Mouse (Mus musculus) ovary, postnatal 10 days (tissue): ENCODE data around the gene Trpv4.
A peak's percentile ranks its signal among the peaks of the same experiment; 100 is the strongest.

Experiments
- DNase-seq: peaks from one replicate; pipeline ENCODE4 v3.0.0; 2022; ENCODE audit warnings: low spot score

The Trpv4 gene

DNA sequence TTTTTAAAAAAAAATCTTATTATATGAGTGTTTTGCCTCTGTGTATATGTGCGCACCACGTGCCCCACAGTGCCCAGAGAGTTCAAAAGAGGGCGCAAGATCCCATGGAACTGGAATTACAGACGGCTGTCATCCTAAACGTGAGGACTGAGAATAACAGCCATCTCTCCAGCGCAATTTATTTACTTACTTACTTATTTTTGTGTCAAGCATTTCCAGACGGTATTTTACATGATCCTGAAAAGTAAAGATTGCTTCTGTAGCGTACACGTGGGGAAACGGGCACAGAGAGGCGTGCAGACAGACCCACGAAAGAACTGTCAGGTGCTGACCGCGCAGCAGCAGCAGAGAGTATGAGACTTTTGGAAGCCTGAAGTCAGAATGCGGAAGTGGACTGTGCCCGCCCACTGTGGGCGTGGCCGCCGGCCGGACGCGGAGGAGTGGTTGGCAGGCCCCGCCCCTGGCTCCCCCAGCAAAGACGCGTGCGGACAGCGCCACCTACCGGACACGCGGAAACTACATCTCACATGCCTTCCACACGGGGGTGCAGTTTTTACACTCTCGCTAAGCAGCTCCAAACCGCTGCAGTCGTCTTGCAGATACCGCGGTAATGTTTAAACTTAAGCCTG, 9.1 kb upstream of the Trpv4 start:
- DNase-seq: peak; percentile 100

DNA sequence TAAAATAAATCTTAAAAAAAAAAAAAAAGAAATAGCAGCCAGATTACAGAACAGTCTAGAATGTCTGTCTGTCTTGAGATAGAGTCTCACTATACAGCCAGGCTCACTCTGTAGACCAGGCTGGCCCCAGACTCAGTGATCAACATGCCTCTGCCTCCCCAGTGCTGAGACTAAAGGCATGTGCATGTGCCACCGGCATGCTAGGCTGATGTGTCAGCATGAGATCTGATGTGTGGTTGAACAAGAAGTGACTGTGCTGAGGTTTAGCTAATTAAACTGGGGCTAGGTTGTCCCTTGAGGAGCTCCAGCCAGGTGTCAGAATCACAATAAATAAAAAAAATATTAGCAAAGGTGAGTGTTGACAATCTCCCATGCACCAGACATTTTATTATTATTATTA, 8.4 kb upstream of the Trpv4 start:
- no peak for DNase-seq

GRCm38 (mm10) chr5:114664750-114665149, 6.5 kb upstream of the Trpv4 start:
- DNase-seq: no peak

GRCm38 (mm10) chr5:114664139-114664538, 5.9 kb upstream of the Trpv4 start:
- DNase-seq: no peak

GRCm38 (mm10) chr5:114661029-114661428, 2.8 kb upstream of the Trpv4 start:
- DNase-seq: no peak

DNA sequence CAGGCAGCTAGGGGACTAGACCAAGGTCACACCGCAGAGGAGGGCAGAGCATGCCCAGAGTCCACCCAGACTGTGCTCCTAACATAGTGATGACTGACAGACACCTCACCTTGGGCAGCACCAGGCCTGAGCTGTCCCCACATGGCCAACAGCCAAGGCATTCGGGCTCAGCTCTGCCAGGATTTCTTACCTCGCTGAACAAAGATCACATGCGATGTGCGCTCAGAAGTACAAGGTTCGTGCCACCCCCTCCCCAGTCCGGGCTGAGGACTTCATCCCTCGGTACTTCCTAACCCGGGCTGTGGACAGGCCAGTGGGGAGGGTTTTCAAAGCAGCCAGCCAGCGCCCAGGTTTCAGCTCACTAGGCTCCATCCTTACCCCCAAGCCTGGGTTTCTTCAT, 795 bp downstream of the Trpv4 start:
- no peak for DNase-seq

- DNase-seq: no peak
These were observed 1.9 kb downstream of the Trpv4 start for GRCm38 (mm10) chr5:114656305-114656704.

GRCm38 (mm10) chr5:114655721-114656120, 2.5 kb downstream of the Trpv4 start:
- DNase-seq: no peak

DNA sequence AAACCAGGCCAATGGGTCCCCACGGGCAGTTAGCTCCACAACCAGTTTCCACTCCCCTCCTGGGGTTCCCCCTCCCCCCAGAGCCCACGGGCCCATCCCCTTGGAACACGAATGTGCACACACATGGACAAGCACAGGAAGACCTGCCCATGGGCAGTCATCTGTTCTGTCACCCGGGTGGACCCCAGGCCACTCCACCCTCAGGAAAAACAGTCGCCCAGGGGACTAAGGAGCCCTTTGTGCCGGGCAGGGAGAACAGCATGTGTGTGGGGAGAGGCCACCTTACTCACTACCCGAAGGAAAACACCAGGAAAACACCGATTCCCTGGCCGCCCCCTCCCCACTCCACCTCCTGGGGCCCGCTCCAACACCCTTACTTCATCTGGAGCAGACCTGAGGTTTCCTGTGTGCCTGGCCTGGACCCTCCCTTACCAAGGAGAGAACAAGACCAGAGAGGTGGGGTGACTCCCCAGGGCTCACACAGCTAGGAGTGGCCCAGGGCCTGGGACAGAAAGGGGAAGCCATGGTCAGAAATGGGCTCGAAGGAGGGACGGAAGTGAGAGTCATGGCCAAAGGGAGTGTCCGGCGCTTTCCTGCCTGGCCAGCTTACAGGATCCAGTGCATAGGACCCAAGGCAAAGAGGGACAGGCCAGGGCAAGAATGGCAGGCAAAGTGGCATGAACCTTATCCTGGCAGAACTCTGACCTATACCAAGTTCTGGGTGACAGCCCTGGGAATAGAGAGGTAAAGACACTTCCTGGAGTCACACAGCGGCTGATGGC, 4.4 kb downstream of the Trpv4 start:
- DNase-seq: no peak

- no peak for DNase-seq
These were observed 6.8 kb downstream of the Trpv4 start for GRCm38 (mm10) chr5:114651449-114651848.

- no peak for DNase-seq
These were observed 7.2 kb downstream of the Trpv4 start for GRCm38 (mm10) chr5:114651002-114651401.

DNA sequence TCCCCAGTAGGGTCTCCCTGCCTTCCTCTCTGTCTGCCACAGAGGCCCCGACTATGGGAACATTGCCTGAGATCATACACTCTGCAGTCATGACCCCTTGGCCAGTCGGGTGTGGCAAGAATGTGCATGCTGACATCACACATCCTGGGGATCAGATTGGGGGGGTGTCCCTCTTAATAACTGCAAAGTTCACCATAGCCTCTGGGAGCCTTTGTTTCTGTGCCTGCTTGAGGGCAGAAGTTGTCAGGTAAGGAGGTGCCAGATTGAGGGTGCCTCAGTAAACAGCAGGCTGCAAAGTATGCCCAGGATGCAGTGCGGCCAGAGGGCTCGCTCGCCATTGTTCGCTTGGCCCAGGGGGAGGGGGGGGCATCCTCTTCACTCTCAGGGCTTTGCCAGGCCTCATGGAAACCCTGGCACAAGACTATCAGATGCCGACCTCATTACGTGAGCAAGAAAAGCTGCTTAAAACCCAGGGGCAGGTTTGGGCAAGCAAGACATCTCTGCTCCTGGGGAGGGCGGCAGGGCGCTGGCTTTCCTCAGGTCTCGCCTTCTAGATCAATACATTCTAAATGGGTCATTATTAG, 9.4 kb downstream of the Trpv4 start:
- no peak for DNase-seq

GRCm38 (mm10) chr5:114647211-114647974, 10.8 kb downstream of the Trpv4 start:
- DNase-seq: no peak

DNA sequence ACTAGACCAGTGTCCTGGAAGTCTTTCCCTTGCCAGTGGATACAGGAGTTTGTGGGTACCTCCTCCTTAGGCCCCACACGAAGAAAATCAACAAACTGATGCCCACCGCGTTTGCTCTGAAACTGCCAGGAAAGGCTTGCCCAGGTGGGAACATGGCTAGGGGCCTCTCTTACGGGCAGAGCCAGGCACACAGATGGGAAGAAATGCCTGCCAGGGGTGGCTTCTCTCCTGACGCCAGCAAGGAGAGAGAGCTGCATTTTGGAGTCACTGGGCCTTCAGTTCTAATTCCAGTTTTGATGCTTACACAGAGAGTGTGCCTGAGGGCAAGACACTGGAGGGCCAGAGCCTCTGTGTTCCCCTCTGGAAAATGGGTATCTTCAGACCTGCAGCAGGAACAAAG, 12.3 kb downstream of the Trpv4 start:
- no peak for DNase-seq

DNA sequence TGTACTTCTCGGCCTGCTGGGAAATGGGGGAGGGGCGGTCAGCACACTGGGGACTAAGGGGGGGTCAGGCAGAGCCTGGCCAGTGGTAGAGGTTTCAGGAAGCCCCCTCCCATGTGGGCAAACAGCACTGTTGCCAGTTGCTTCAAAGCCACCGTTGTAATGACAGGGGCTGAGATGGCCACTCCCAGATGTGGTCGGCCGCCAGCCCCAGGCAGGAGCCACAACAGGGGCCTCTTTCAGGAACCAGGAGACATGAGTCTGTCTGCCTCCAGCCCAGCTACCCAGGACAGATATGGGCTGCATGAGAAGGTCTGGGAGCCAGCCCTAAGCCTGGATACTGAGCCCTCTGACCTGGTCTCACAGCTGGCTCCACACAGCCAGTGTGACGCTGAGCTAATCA, 13.3 kb downstream of the Trpv4 start:
- DNase-seq: no peak

DNA sequence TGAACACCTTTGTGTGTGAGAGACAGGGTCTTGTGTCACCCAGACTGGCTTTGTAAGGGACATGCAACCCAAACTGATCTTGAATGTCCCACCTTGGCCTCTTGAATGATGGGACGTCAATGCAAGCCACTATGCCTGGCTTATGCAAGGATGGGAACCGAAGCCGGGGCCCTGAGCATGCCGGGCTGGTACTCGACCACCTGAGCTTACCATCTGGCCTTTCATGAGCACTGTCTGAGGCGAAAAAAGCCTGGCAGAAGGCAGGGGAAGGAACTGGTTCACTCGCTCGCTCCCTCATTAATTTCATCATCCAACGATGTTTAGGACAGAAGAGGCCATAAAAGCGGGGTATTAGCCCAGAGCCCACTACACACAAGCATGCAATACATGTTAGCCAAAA, 17.4 kb downstream of the Trpv4 start:
- DNase-seq: no peak

GRCm38 (mm10) chr5:114639645-114639957, 18.6 kb downstream of the Trpv4 start:
- DNase-seq: no peak

- DNase-seq: peak; percentile 89
These were observed 19.2 kb downstream of the Trpv4 start for GRCm38 (mm10) chr5:114638769-114639644.

DNA sequence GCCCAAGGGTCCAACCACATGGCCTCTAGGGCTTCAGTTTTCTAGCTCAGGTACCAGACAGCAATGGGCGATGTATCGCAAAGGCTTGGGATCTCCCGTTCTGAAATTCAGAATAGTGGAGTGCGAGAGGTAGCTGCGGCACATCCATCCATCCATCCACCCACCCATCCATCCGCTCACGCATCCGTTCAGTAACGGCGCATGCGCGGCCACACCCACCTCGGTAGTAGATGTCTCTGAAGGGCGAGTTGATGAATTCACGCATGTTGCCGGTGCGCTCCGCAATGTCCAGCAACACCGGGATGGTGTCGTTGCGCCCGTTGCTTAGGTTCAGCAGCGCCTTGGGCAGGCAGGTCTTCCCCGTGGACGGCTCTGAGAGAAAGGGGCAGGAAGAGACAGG, 22.1 kb downstream of the Trpv4 start:
- DNase-seq: no peak

DNA sequence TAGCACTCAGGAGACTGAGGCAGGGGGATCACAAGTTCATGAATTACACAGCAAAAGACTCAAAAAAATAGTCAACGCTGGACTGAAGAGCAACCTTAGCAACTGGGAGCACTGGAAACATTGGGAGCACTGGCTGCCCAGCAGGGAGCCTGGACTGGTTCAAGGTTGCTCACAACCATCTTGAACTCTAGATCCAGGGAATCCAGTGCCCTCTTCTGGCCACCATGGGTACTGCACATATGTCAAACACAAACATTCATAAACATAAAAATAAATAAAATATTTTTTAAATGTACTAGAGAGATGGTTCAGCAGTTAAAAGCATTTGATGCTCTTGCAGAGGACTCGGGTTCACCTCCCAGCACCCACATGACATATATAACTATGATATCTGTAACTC, 26.9 kb downstream of the Trpv4 start:
- no peak for DNase-seq

DNA sequence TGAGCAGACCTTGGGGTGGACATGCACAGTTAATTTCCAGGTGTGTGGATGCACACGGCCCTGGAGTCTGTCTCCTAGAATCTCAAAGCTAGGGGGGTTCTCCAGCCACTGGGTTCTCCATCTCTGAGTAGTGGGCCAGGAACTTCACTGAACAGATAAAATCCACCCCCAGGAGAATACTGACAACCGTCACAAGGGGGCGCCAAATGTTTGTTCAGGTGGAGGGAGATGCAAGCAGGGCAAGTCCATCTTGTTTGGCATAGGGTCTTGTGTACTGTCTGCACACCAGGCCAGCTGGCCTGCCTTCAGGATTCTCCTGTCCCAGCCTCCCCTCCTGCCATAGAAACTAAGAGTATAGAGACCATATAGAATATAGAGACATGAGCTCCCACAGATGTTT, 32.6 kb downstream of the Trpv4 start:
- peak; percentile 25 for DNase-seq

DNA sequence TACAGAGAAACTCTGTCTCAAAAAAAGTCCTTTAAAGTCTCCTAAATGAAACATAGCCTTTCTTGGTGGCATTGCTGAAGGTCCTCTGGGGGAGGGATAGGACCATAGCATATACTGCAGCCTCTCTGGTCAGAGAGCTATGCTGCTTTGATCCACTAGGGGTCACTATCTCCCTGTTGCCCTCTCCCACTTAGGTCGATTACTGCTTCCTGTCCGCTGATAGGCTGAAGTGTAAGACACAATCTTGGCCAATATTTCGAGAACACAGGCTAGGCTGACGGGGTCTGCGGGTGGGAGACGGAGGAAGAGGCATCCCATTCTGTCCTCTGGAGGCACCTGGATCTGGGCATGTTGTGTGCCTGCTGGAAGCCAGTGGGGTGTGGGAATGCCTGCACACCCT, 37.9 kb downstream of the Trpv4 start:
- DNase-seq: no peak
